Mouse (Mus musculus) lung, postnatal 0 days (tissue): ENCODE measurements around the gene 2900011O08Rik.

ENCODE experiments used
- CTCF ChIP-seq: IDR thresholded peaks from 2 replicates; pipeline ENCODE4 v1.5.1; 2016; ENCODE audit warnings: antibody characterized with exemption, mild to moderate bottlenecking
- EP300 ChIP-seq: IDR thresholded peaks from 2 replicates; pipeline ENCODE4 v1.6.1; 2016; ENCODE audit warnings: antibody characterized with exemption, mild to moderate bottlenecking, control low read depth

DNA sequence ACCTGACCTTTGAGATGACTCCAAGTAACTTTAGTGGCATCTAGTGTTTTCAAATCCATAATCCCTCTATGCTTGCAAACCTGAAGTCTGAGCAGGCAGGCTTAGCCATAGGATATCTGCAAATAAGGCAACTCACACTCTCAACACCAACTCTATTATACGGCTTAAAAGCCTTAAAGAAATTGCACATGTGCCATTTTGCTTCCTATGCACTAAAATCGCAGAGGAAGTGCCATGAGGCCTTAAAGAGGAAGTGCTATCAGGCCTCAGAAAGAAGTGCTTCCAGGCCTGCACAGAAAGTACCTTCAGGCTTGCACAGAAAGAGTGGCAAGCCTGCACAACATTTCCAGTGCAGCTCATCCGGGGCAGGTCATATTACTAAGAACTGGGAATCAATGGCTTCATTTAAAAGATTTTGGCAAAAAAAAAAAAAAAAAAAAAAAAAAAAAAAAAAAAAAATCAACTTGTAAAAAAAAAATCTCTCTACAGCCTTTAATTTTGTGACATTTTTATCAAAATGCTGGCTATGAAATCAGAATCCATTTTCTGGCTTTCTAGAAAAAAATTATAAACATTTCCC is 123.3 kb downstream of the 2900011O08Rik start:
- TF ChIP-seq EP300 (no peak), CTCF (no peak)
